In genomic region chr6:49282122-49282521, GRCm38 (mm10) we compare ENCODE assay signal across 11 mouse cellular contexts. TPM values are rescaled to one million over a fixed set of nuclear protein-coding genes. Genes with fewer than 3 reads are reported as not detected.
DNase-seq lines count a peak whose midpoint lies in the region; ATAC-seq and TF ChIP-seq lines count a peak whose summit lies in the region.
"Had no signal": no experiment of that assay in that cellular context is flagged by ENCODE, and none has a peak within 500 bp of the region (broad histone marks: within the 10 kb centered on the region; RNA-seq: fewer than 3 reads in every experiment).

No protein-coding gene starts in this region.

- H3K27ac ChIP-seq in forebrain, embryonic 14.5 days (ENCODE audit: low read depth, low read length): no peak overlapping the region
- H3K27ac ChIP-seq in forebrain, embryonic 10.5 days: no peak overlapping the region
- H3K27ac ChIP-seq in midbrain, embryonic 14.5 days (replicated peaks; ENCODE audit: low read depth, low read length): no peak overlapping the region
- H3K27ac ChIP-seq in midbrain, embryonic 13.5 days: no peak overlapping the region
- no peak overlapping the region for H3K27ac ChIP-seq in intestine, postnatal 0 days (ENCODE audit: low read depth, low read length)
- no peak overlapping the region for H3K27ac ChIP-seq in lung, postnatal 0 days (ENCODE audit: low read length)
- H3K27ac ChIP-seq: liver, embryonic 13.5 days; neural tube, embryonic 12.5 days had no signal

- no peaks in the 10 kb centered on the region for H3K36me3 ChIP-seq in forebrain, embryonic 14.5 days (ENCODE audit: control insufficient read depth, insufficient read depth, low read length)
- no peaks in the 10 kb centered on the region for H3K36me3 ChIP-seq in forebrain, embryonic 10.5 days (replicated peaks)
- no peaks in the 10 kb centered on the region for H3K36me3 ChIP-seq in midbrain, embryonic 14.5 days (ENCODE audit: control insufficient read depth, insufficient read depth, low read length)
- no peaks in the 10 kb centered on the region for H3K36me3 ChIP-seq in midbrain, embryonic 13.5 days
- H3K36me3 ChIP-seq in intestine, postnatal 0 days (ENCODE audit: control insufficient read depth, insufficient read depth): no peaks in the 10 kb centered on the region
- no peaks in the 10 kb centered on the region for H3K36me3 ChIP-seq in lung, postnatal 0 days (ENCODE audit: insufficient read depth, low read length)
- H3K36me3 ChIP-seq: liver, embryonic 13.5 days; neural tube, embryonic 12.5 days had no signal

- H3K4me3 ChIP-seq in forebrain, embryonic 14.5 days (ENCODE audit: low read depth, low read length): no peak overlapping the region
- no peak overlapping the region for H3K4me3 ChIP-seq in forebrain, embryonic 10.5 days
- no peak overlapping the region for H3K4me3 ChIP-seq in midbrain, embryonic 14.5 days (replicated peaks; ENCODE audit: low read depth, low read length)
- no peak overlapping the region for H3K4me3 ChIP-seq in midbrain, embryonic 13.5 days (replicated peaks)
- H3K4me3 ChIP-seq in intestine, postnatal 0 days (ENCODE audit: low read depth, low read length): no peak overlapping the region
- no peak overlapping the region for H3K4me3 ChIP-seq in lung, postnatal 0 days (ENCODE audit: low read depth, low read length)
- H3K4me3 ChIP-seq: liver, embryonic 13.5 days; neural tube, embryonic 12.5 days had no signal

- H3K9ac ChIP-seq in forebrain, embryonic 14.5 days (ENCODE audit: low read length): no peak overlapping the region
- H3K9ac ChIP-seq in midbrain, embryonic 14.5 days (replicated peaks; ENCODE audit: low read length): no peak overlapping the region
- no peak overlapping the region for H3K9ac ChIP-seq in midbrain, embryonic 13.5 days (replicated peaks)
- H3K9ac ChIP-seq in intestine, postnatal 0 days (ENCODE audit: low read depth, low read length): no peak overlapping the region
- no peak overlapping the region for H3K9ac ChIP-seq in lung, postnatal 0 days (replicated peaks; ENCODE audit: low read depth)
- H3K9ac ChIP-seq: liver, embryonic 13.5 days; neural tube, embryonic 12.5 days had no signal

- WGBS in forebrain, embryonic 14.5 days: 71% methylated on average over 1 of the region's 1 CpGs
- WGBS in forebrain, embryonic 10.5 days: 93% methylated on average over 1 of the region's 1 CpGs
- WGBS in midbrain, embryonic 14.5 days: 93% methylated on average over 1 of the region's 1 CpGs
- 100% methylated on average over 1 of the region's 1 CpGs for WGBS in midbrain, embryonic 13.5 days
- WGBS in intestine, postnatal 0 days: 76% methylated on average over 1 of the region's 1 CpGs
- 82% methylated on average over 1 of the region's 1 CpGs for WGBS in lung, postnatal 0 days

- H3K4me1 ChIP-seq in forebrain, embryonic 14.5 days (ENCODE audit: control insufficient read depth, insufficient read depth, low read length): no peaks in the 10 kb centered on the region
- H3K4me1 ChIP-seq in forebrain, embryonic 10.5 days: no peaks in the 10 kb centered on the region
- no peaks in the 10 kb centered on the region for H3K4me1 ChIP-seq in midbrain, embryonic 14.5 days (ENCODE audit: control insufficient read depth, insufficient read depth, low read length)
- H3K4me1 ChIP-seq in midbrain, embryonic 13.5 days (replicated peaks): no peaks in the 10 kb centered on the region
- no peaks in the 10 kb centered on the region for H3K4me1 ChIP-seq in intestine, postnatal 0 days (replicated peaks; ENCODE audit: control insufficient read depth, insufficient read depth, low read length)
- H3K4me1 ChIP-seq in lung, postnatal 0 days (ENCODE audit: insufficient read depth, low read depth, low read length): no peaks in the 10 kb centered on the region
- H3K4me1 ChIP-seq: liver, embryonic 13.5 days; neural tube, embryonic 12.5 days had no signal

- no peak for TF ChIP-seq EP300 in lung, postnatal 0 days (IDR thresholded peaks at IDR 0.05)

- no peak overlapping the region for H3K4me2 ChIP-seq in forebrain, embryonic 14.5 days (ENCODE audit: low read length)
- no peak overlapping the region for H3K4me2 ChIP-seq in midbrain, embryonic 14.5 days (ENCODE audit: low read length)
- H3K4me2 ChIP-seq in midbrain, embryonic 13.5 days (replicated peaks): no peak overlapping the region
- H3K4me2 ChIP-seq in intestine, postnatal 0 days (replicated peaks; ENCODE audit: low read depth): no peak overlapping the region
- H3K4me2 ChIP-seq in lung, postnatal 0 days (replicated peaks; ENCODE audit: low read depth, low read length): no peak overlapping the region
- H3K4me2 ChIP-seq: liver, embryonic 13.5 days; neural tube, embryonic 12.5 days had no signal

- no peak for TF ChIP-seq CTCF in intestine, postnatal 0 days (IDR thresholded peaks at IDR 0.05; ENCODE audit: low read depth)
- no peak for TF ChIP-seq CTCF in lung, postnatal 0 days (IDR thresholded peaks at IDR 0.05)

- H3K27me3 ChIP-seq in forebrain, embryonic 14.5 days (replicated peaks; ENCODE audit: control insufficient read depth, insufficient read depth, low read length): no peaks in the 10 kb centered on the region
- no peaks in the 10 kb centered on the region for H3K27me3 ChIP-seq in forebrain, embryonic 10.5 days (ENCODE audit: poor library complexity, severe bottlenecking)
- no peaks in the 10 kb centered on the region for H3K27me3 ChIP-seq in midbrain, embryonic 14.5 days (ENCODE audit: control insufficient read depth, insufficient read depth, low read length)
- no peaks in the 10 kb centered on the region for H3K27me3 ChIP-seq in midbrain, embryonic 13.5 days
- no peaks in the 10 kb centered on the region for H3K27me3 ChIP-seq in intestine, postnatal 0 days (replicated peaks; ENCODE audit: control insufficient read depth, insufficient read depth, low read length)
- no peaks in the 10 kb centered on the region for H3K27me3 ChIP-seq in lung, postnatal 0 days (replicated peaks; ENCODE audit: insufficient read depth, low read length)
- H3K27me3 ChIP-seq: liver, embryonic 13.5 days; neural tube, embryonic 12.5 days had no signal

- H3K9me3 ChIP-seq in forebrain, embryonic 14.5 days (replicated peaks; ENCODE audit: control insufficient read depth, low read length): no peaks in the 10 kb centered on the region
- H3K9me3 ChIP-seq in forebrain, embryonic 10.5 days: no peaks in the 10 kb centered on the region
- no peaks in the 10 kb centered on the region for H3K9me3 ChIP-seq in midbrain, embryonic 14.5 days (ENCODE audit: control insufficient read depth, low read length)
- H3K9me3 ChIP-seq in midbrain, embryonic 13.5 days: no peaks in the 10 kb centered on the region
- no peaks in the 10 kb centered on the region for H3K9me3 ChIP-seq in intestine, postnatal 0 days (ENCODE audit: control insufficient read depth)
- H3K9me3 ChIP-seq in lung, postnatal 0 days (ENCODE audit: low read length): no peaks in the 10 kb centered on the region
- H3K9me3 ChIP-seq: liver, embryonic 13.5 days; neural tube, embryonic 12.5 days had no signal

- ATAC-seq in forebrain, embryonic 14.5 days: no peak
- no peak for ATAC-seq in midbrain, embryonic 14.5 days (ENCODE audit: low FRiP score, low TSS enrichment)
- ATAC-seq in midbrain, embryonic 13.5 days: no peak
- no peak for ATAC-seq in intestine, postnatal 0 days
- no peak for ATAC-seq in lung, postnatal 0 days

- DNase-seq in forebrain, embryonic 14.5 days (ENCODE audit: low spot score): peak; percentile 66
- DNase-seq in forebrain, embryonic 10.5 days (ENCODE audit: extremely low spot score, low spot score): no peak
- peak; percentile 23 for DNase-seq in midbrain, embryonic 14.5 days
- peak; percentile 76 for DNase-seq in gastrocnemius, adult 18-20 months (ENCODE audit: low spot score)
- peak; percentile 41 to 72 for DNase-seq in kidney, postnatal 25 days
- DNase-seq in lung, postnatal 0 days (ENCODE audit: low spot score): no peak
- DNase-seq: liver, embryonic 13.5 days; thymus, adult 2 months had no signal

RNA-seq across cellular contexts. Expression of gene Tra2a, which starts 18.3 kb away (rescaled TPM):
- 76.3 and 84.1 TPM in 2 replicates for polyA plus RNA-seq in forebrain, embryonic 14.5 days (2014; fragmentation: Nextera tagmentation; extraction: Ambion mirVana)
- 126 and 127 TPM in 2 replicates for polyA plus RNA-seq in forebrain, embryonic 10.5 days (2016; fragmentation: Nextera tagmentation; extraction: Ambion mirVana)
- 58.0 and 105 TPM in 2 replicates for polyA plus RNA-seq in midbrain, embryonic 14.5 days (2014; fragmentation: Nextera tagmentation; extraction: Ambion mirVana)
- 160 and 164 TPM in 2 replicates for polyA plus RNA-seq in midbrain, embryonic 13.5 days (2015; fragmentation: Nextera tagmentation; extraction: Ambion mirVana)
- 10 to 100 TPM; 14.7 to 20.2 TPM for total RNA-seq in gastrocnemius, adult 18-20 months (2021)
- 30.2 and 30.5 TPM in 2 replicates for polyA plus RNA-seq in intestine, postnatal 0 days (2015; fragmentation: Nextera tagmentation; extraction: Ambion mirVana)
- polyA plus RNA-seq in lung, postnatal 0 days (2015; fragmentation: Nextera tagmentation; extraction: Ambion mirVana): 45.3 and 72.6 TPM in 2 replicates

RNA-seq across cellular contexts. Expression of gene Ccdc126, which starts 37.0 kb away (rescaled TPM):
- 10.2 and 12.6 TPM in 2 replicates for polyA plus RNA-seq in forebrain, embryonic 14.5 days (2014; fragmentation: Nextera tagmentation; extraction: Ambion mirVana)
- 4.3 and 4.9 TPM in 2 replicates for polyA plus RNA-seq in forebrain, embryonic 10.5 days (2016; fragmentation: Nextera tagmentation; extraction: Ambion mirVana)
- 10.1 and 11.0 TPM in 2 replicates for polyA plus RNA-seq in midbrain, embryonic 14.5 days (2014; fragmentation: Nextera tagmentation; extraction: Ambion mirVana)
- 7.3 and 8.3 TPM in 2 replicates for polyA plus RNA-seq in midbrain, embryonic 13.5 days (2015; fragmentation: Nextera tagmentation; extraction: Ambion mirVana)
- 1 to 10 TPM; 1.8 to 2.3 TPM for total RNA-seq in gastrocnemius, adult 18-20 months (2021)
- polyA plus RNA-seq in intestine, postnatal 0 days (2015; fragmentation: Nextera tagmentation; extraction: Ambion mirVana): 7.7 and 9.2 TPM in 2 replicates
- 14.8 and 15.4 TPM in 2 replicates for polyA plus RNA-seq in lung, postnatal 0 days (2015; fragmentation: Nextera tagmentation; extraction: Ambion mirVana)

Comparison
In these comparisons a context has a peak if more than half of its experiments do, and no peak if none do; other contexts are left out.
1. DNase-seq: peak in forebrain, embryonic 14.5 days (single experiment), midbrain, embryonic 14.5 days (single experiment), gastrocnemius, adult 18-20 months (single experiment) and kidney, postnatal 25 days (2 of 2); none in forebrain, embryonic 10.5 days (single experiment) and lung, postnatal 0 days (single experiment).